Mouse (Mus musculus) large intestine, adult 2 months (tissue): ENCODE measurements around the gene Plxnd1. TPM values are rescaled to one million over a fixed set of nuclear protein-coding genes. Genes with fewer than 3 reads are reported as not detected.

Experiments used
- DNase-seq: peaks from one replicate; pipeline ENCODE4 v3.0.0-alpha.2; 2012; ENCODE audit warnings: low read depth, low spot score
- WGBS: fragments of 180-500 bp; shearing (Covaris S2); methylation state at CpG from one replicate; pipeline ENCODE4 v1.1.7; 2018; 5-methylcytosine and 5-hydroxymethylcytosine counted together
- polyA plus RNA-seq: library from polyadenylated mRNA; depleted of rRNA; stranded (reverse); fragments of >200 nt; gene quantifications from 2 replicates; pipeline ENCODE4 v1.2.3, GENCODE M21; 2012; rRNA removed

Gene Plxnd1
- polyA plus RNA-seq, result 12.9 and 20.1 TPM in 2 replicates

- WGBS, result 2% methylated on average over 49 of the region's 51 CpGs
These were observed at the start of gene Plxnd1 for GRCm38 (mm10) chr6:115994877-115995520. Plxnd1 (minus strand) TSS chr6:115995005.

DNA sequence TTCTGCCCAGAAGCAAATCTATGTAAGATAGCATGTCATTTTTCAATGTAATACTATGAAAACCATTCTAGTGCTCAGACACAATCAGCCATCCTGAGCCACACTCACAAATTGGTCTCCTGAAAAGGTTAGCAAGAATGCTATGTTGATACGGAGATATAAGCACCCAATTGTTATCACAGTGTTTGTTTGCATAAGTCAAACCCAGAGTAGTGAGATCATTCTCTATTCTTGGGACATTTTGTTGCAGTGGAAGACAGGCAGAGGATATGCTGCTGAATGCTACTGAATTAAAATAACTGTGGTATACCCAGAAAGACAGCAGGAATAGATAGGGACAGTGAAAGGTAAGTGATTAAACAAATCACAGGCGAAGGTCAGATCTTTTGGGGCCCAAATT is 49.2 kb upstream of the Plxnd1 start:
- WGBS, result 58% methylated on average over 2 of the region's 2 CpGs
- no peak for DNase-seq

More at GRCm38 (mm10) chr6:115994877-115995520, at the start of gene Plxnd1:
- DNase-seq, result peak; percentile 53

DNA sequence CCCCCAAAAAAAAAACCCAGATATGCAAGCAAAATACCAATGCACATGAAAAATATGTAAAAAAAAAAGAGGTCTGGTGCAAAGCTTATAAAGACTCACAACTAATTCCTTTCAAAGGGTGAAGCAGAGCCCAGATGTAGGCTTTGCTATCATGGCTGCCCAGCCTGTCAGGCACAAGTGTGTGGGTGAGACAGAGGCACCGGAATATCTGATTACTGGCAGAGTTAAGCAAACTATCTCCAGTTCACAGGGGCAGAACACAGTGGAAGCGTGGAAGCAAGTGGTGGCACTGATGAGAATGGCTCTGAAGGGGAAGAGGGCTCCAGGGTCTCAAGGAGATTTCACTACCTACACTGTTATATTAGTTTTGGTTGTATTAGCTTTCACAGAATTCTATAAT is 43.4 kb upstream of the Plxnd1 start:
- 99% methylated on average over 2 of the region's 2 CpGs for WGBS

DNA sequence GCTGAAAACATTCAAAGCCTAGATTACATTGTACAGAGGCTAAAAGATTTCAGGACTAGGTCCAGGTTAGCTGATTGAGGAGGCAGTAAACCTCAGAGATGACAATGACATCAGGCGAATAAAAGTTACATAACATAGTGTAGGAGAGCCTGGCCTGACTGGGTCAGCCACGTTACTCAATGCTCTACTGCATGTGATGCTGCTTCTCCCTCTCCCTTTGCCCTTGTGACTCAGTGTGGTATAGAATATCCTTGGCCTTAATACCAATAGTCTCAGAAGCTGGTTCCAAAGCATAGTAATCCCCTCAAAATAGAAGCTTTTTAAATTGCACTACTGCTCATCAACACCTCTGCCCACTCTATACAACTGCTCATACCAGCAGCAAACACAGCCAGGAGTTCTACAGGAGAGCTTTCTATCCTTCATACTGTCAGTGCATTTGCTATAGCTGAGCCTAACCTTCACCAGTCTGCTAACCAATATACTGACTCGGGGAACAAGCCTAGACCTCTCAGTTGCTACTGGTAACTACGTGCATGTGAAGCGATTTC is 42.6 kb upstream of the Plxnd1 start:
- 72% methylated on average over 5 of the region's 5 CpGs for WGBS
- DNase-seq, result no peak

More for the DNA sequence above, 43.4 kb upstream of the Plxnd1 start:
- DNase-seq, result no peak

DNA sequence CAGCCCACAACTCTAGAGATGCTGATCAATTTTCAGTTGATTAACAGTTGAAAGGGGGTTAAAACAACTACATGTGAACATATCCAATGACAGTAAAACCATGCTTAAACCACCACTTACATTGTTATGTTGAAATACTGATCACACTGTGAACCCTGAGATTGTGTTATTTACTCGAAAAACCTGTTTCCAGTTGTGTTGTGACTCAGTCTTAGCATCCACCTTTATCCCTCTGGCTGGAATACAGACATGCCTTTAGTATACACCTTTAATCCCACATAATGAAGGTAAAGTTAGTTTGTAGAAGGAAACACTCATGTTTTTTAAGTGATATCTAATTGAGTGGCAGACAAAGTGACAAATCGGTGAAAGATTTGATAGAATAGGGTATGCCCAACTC is 41.8 kb upstream of the Plxnd1 start:
- DNase-seq, result no peak
- WGBS, result 79% methylated on average over 2 of the region's 2 CpGs

GRCm38 (mm10) chr6:116031052-116031451 is 36.2 kb upstream of the Plxnd1 start:
- whole genome bisulfite sequencing, result 91% methylated on average over 5 of the region's 5 CpGs
- no peak for DNase-seq

- WGBS, result 93% methylated on average over 4 of the region's 4 CpGs
- DNase-seq, result no peak
These were observed 29.9 kb upstream of the Plxnd1 start for GRCm38 (mm10) chr6:116024666-116025065.

GRCm38 (mm10) chr6:116021961-116022485 is 27.2 kb upstream of the Plxnd1 start:
- 87% methylated on average over 9 of the region's 9 CpGs for WGBS
- DNase-seq, result no peak

DNA sequence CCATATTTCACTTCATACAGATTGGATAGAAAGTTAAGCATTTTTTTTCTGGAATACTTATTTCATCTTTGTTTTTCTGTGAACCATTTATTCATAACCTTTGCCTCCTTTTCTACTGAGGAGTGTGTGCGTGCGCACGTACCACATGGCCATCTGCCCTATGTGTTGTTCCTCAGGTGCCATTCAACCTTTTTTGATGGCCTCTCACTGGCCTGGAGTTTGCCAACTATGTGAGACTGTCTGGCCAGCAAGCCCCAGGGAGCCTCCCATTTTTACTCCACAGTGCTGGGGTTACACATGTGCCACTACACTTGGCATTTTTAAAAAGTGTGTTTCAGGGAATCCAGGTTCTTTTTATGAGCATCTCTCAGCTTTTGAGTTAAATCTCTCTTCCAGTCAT is 21.1 kb upstream of the Plxnd1 start:
- no peak for DNase-seq
- 89% methylated on average over 3 of the region's 3 CpGs for WGBS

DNA sequence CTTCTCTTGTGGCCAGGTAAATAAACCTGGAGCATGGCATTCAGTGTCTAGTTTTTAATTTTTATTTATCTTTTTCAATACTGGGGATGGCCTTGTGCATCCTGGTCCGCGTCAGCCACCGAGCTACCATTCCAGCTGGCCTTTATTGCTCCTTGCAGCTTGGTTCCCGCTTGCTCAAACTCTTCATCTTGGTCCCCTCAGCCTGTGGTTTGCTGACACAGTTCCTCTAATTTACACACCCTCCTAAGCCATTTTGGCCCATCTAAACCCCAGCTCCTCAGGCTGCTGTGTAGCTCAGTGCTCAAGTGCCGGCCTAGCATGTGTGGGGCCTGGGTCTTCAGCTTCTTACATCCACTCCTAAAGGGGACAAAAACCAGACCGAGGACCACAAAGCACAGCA is 19.3 kb upstream of the Plxnd1 start:
- 72% methylated on average over 6 of the region's 6 CpGs for WGBS
- no peak for DNase-seq

GRCm38 (mm10) chr6:116013687-116014086 is 18.9 kb upstream of the Plxnd1 start:
- no peak for DNase-seq
- 27% methylated on average over 3 of the region's 3 CpGs for WGBS

- 5% methylated on average over 6 of the region's 6 CpGs for WGBS
- peak; percentile 58 for DNase-seq
These were observed 15.7 kb upstream of the Plxnd1 start for GRCm38 (mm10) chr6:116010541-116010940.

- DNase-seq, result peak; percentile 43
These were observed 14.6 kb upstream of the Plxnd1 start for GRCm38 (mm10) chr6:116009426-116009825.

DNA sequence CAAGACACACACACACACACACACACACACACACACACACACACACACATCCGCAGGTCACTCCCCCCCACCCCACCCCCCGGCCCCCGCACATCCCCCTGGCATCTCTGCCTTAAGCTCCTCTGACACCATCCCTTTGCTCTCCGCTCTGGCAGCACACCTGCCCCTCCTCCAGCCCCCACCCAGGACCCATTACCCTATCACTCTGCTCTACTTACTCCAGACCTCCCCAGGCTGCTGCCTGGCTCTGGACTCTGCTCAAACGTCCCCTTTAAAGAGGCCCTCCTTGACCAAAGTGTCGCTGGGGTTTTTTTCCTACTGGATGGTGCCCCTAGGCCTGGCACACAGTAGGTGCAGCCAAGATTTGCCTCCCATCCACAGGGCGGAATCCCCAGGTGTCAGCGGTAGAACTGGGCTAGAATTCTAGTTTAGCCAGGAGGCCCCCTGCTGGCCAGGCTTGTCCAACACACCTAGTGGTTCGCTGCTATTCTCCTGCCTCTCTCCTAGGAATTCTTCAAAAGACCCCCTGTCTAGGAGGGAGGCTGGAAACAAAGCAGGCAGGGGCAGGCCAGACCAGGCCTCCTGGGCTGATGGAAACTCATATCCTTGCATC is 12.9 kb upstream of the Plxnd1 start:
- 25% methylated on average over 9 of the region's 9 CpGs for WGBS
- DNase-seq, result no peak

More at GRCm38 (mm10) chr6:116009426-116009825, 14.6 kb upstream of the Plxnd1 start:
- WGBS, result 41% methylated on average over 12 of the region's 12 CpGs

DNA sequence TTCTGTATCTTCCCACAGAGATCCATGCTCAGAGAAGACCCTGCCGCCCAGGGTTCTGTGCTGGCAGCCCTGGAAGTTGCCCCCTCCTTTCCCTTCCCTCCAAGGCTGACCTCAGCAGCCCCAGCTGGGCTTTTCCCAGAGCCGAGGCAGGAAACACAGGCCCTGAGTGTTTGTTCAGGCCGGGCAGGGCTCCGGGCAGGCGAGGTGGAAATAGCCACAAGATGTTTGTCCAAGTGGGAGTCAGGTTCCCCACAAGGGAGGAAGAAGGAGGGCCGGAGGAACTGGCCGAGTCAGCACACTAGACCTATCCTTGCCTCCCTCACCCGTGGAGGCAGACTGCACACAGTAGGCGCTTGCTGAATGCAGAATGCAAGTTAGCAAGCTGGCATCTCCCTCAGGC is 11.9 kb upstream of the Plxnd1 start:
- DNase-seq, result no peak
- 30% methylated on average over 9 of the region's 9 CpGs for WGBS

GRCm38 (mm10) chr6:116005959-116006288 is 11.1 kb upstream of the Plxnd1 start:
- WGBS, result 83% methylated on average over 4 of the region's 4 CpGs
- DNase-seq, result no peak

DNA sequence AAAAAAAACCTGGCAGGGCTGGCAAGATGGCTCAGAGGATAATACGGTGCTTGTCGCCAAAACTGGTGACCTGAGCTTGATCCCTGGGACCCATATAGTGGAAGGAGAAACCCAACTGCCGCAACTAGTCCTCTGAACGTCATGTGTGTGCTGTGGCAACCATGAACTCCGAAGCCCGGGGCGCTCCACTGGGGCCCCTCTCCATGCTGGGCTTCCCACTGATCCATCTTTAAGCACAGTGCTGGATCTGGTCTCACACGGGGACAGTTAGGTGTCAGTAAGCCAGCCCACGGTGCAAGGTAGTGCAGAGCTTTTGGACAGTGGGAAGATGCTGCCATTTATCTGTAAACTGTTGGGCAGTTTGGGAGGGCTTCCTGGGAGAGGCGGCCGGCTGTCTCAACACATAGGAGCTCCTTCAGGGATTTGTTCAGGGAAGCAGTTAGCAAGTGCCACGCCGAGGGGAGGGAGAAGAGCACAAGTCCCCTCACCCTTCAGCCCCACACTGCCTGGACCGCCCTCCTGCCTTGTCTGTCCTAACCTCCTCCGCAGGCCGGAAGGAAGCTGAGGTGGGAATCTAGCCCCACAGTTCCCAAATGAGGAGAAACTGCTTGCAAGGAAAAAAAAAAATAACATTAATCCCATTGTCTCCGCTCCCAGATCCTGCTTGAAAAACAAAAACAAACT is 10.6 kb upstream of the Plxnd1 start:
- 84% methylated on average over 17 of the region's 17 CpGs for WGBS
- DNase-seq, result no peak

GRCm38 (mm10) chr6:116004716-116005115 is 9.9 kb upstream of the Plxnd1 start:
- no peak for DNase-seq
- 90% methylated on average over 6 of the region's 6 CpGs for WGBS

- DNase-seq, result no peak
- WGBS, result 51% methylated on average over 7 of the region's 7 CpGs
These were observed 9.3 kb upstream of the Plxnd1 start for GRCm38 (mm10) chr6:116004069-116004468.

DNA sequence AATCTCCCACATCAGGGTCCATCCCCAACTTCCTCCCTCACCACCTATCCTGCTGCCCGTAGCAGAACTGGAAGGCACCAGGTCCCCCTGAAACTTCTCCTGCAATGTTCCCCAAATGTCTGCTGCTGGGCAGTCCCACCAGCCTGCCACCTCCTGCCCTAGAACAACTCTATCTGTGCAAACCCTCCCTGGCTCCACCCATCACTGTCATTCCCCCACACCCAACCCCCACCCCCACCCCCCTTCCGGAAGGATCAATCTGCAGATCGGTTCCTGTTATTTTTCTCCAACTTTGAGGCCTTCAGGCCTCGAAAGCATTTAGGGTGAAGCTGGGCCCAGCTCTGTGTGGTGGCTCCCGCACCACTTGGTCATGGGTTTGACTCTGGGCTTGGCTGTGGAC is 8.7 kb upstream of the Plxnd1 start:
- WGBS, result 56% methylated on average over 5 of the region's 5 CpGs
- no peak for DNase-seq
